In genomic region chr2:30393370-30393656, GRCm38 (mm10) we compare ENCODE assay signal across 8 mouse cellular contexts. TPM values are rescaled to one million over a fixed set of nuclear protein-coding genes. Genes with fewer than 3 reads are reported as not detected.
DNase-seq lines count a peak whose midpoint lies in the region; ATAC-seq and TF ChIP-seq lines count a peak whose summit lies in the region.

No protein-coding gene starts in this region.

- no peak for TF ChIP-seq RAD21 in MEL (IDR thresholded peaks at IDR 0.05; ENCODE audit: low read depth, low read length)

- ATAC-seq in heart, embryonic 15.5 days (replicated peaks; ENCODE audit: insufficient number of reproducible peaks, insufficient read depth, low FRiP score, low read depth), result no peak
- no peak for ATAC-seq in hindbrain, embryonic 12.5 days (ENCODE audit: low FRiP score)
- no peak for ATAC-seq in midbrain, embryonic 11.5 days (ENCODE audit: low FRiP score)

- H3K4me1 ChIP-seq in heart, embryonic 15.5 days (replicated peaks), result peaks cover 27% of the 10 kb centered on the region
- H3K4me1 ChIP-seq in MEL (ENCODE audit: control insufficient read depth in 1 of 2, insufficient read depth in 2 of 2, low read length in 2 of 2), result peaks cover 0 to 6% of the 10 kb centered on the region in 2 experiments; a peak in 2 of 4 replicates
- H3K4me1 ChIP-seq in hindbrain, embryonic 12.5 days, result peaks cover 22% of the 10 kb centered on the region
- H3K4me1 ChIP-seq in midbrain, embryonic 11.5 days (ENCODE audit: control insufficient read depth, insufficient read depth, low read length), result peaks cover 18% of the 10 kb centered on the region

- no peak for TF ChIP-seq EP300 in MEL (IDR thresholded peaks at IDR 0.05; ENCODE audit: low read depth in 1 of 2, low read length in 2 of 2)

- no peaks in the 10 kb centered on the region for H3K9me3 ChIP-seq in heart, embryonic 15.5 days (replicated peaks)
- no peaks in the 10 kb centered on the region for H3K9me3 ChIP-seq in MEL (replicated peaks; ENCODE audit: insufficient read depth, low read length)
- no peaks in the 10 kb centered on the region for H3K9me3 ChIP-seq in hindbrain, embryonic 12.5 days (replicated peaks)
- H3K9me3 ChIP-seq in midbrain, embryonic 11.5 days (ENCODE audit: control insufficient read depth, low read length), result no peaks in the 10 kb centered on the region

- H3K27ac ChIP-seq in heart, embryonic 15.5 days, result peak overlapping the region; percentile 91
- H3K27ac ChIP-seq in MEL (ENCODE audit: control insufficient read depth, low read depth, low read length), result no peak overlapping the region
- H3K27ac ChIP-seq in hindbrain, embryonic 12.5 days, result peak overlapping the region; percentile 90
- peak overlapping the region; percentile 74; the same call in 1 of the 2 replicates for H3K27ac ChIP-seq in midbrain, embryonic 11.5 days (ENCODE audit: low read depth, low read length)

- peak overlapping the region; percentile 67 for H3K4me3 ChIP-seq in heart, embryonic 15.5 days
- H3K4me3 ChIP-seq in MEL (ENCODE audit: control insufficient read depth in 1 of 2, insufficient read depth in 1 of 2, low read depth in 2 of 2, low read length in 2 of 2), result peak overlapping the region; percentile 77 to 83
- H3K4me3 ChIP-seq in hindbrain, embryonic 12.5 days, result peak overlapping the region; percentile 64
- peak overlapping the region; percentile 91 for H3K4me3 ChIP-seq in midbrain, embryonic 11.5 days (ENCODE audit: low read depth, low read length)

- no peaks in the 10 kb centered on the region for H3K27me3 ChIP-seq in heart, embryonic 15.5 days
- H3K27me3 ChIP-seq in MEL (ENCODE audit: control insufficient read depth in 1 of 2, insufficient read depth in 2 of 2, low read length in 2 of 2), result no peaks in the 10 kb centered on the region
- H3K27me3 ChIP-seq in hindbrain, embryonic 12.5 days, result no peaks in the 10 kb centered on the region
- H3K27me3 ChIP-seq in midbrain, embryonic 11.5 days (ENCODE audit: control insufficient read depth, insufficient read depth, low read length), result no peaks in the 10 kb centered on the region

- no peak for TF ChIP-seq POLR2A in MEL (IDR thresholded peaks at IDR 0.05; ENCODE audit: control insufficient read depth in 1 of 2, insufficient read depth in 1 of 2, low read depth in 1 of 2, low read length in 2 of 2, poor library complexity in 1 of 2)

- H3K79me2 ChIP-seq in MEL (ENCODE audit: control insufficient read depth, insufficient read depth, low read length, poor library complexity), result peaks cover 11% of the 10 kb centered on the region

- peaks cover 26% of the 10 kb centered on the region; the same call in 1 of the 2 replicates for H3K36me3 ChIP-seq in heart, embryonic 15.5 days
- peaks cover 0 to 3% of the 10 kb centered on the region in 2 experiments; a peak in 2 of 4 replicates for H3K36me3 ChIP-seq in MEL (ENCODE audit: control insufficient read depth in 1 of 2, insufficient read depth in 2 of 2, low read length in 2 of 2)
- peaks cover 26% of the 10 kb centered on the region for H3K36me3 ChIP-seq in hindbrain, embryonic 12.5 days
- H3K36me3 ChIP-seq in midbrain, embryonic 11.5 days (ENCODE audit: control insufficient read depth, insufficient read depth, low read length), result peaks cover 4% of the 10 kb centered on the region; the same call in 1 of the 2 replicates

- no peak for DNase-seq in heart, adult 8-10 months (ENCODE audit: low spot score)
- DNase-seq in MEL (ENCODE audit: low read depth, low spot score), result no peak
- DNase-seq in midbrain, embryonic 11.5 days (ENCODE audit: low spot score, missing footprints), result no peak
- no peak for DNase-seq in layer of hippocampus, postnatal 36 days
- no peak for DNase-seq in cerebellum, postnatal 36 days
- no peak for DNase-seq in embryo, embryonic 11 days

- H3K4me2 ChIP-seq in heart, embryonic 15.5 days, result peak overlapping the region; percentile 84
- peak overlapping the region; percentile 99 for H3K4me2 ChIP-seq in hindbrain, embryonic 12.5 days (replicated peaks)
- H3K4me2 ChIP-seq in midbrain, embryonic 11.5 days, result peak overlapping the region; percentile 97

- WGBS in heart, embryonic 15.5 days, result 41% methylated on average over 1 of the region's 1 CpGs
- 71% methylated on average over 1 of the region's 1 CpGs for WGBS in hindbrain, embryonic 12.5 days
- 81% methylated on average over 1 of the region's 1 CpGs for WGBS in midbrain, embryonic 11.5 days

- H3K9ac ChIP-seq in heart, embryonic 15.5 days, result peak overlapping the region; percentile 70
- peak overlapping the region; percentile 89 for H3K9ac ChIP-seq in MEL (ENCODE audit: control insufficient read depth, low read depth, low read length, poor library complexity, severe bottlenecking)
- peak overlapping the region; percentile 88 for H3K9ac ChIP-seq in hindbrain, embryonic 12.5 days
- H3K9ac ChIP-seq in midbrain, embryonic 11.5 days (ENCODE audit: low read length), result peak overlapping the region; percentile 84

- TF ChIP-seq CTCF in MEL (IDR thresholded peaks at IDR 0.05 in 2 of 3, conservative IDR thresholded peaks at IDR 0.05 in 1 of 3; ENCODE audit: control insufficient read depth in 1 of 3, insufficient read depth in 1 of 3, low read depth in 2 of 3, low read length in 3 of 3, poor library complexity in 1 of 3, severe bottlenecking in 1 of 3), result no peak

TF ChIP-seq in MEL, 35 proteins besides CTCF, POLR2A, EP300 and RAD21:
- TF ChIP-seq SMC3 (IDR thresholded peaks at IDR 0.05; ENCODE audit: low read depth, low read length), result no peak
- TF ChIP-seq TBP (IDR thresholded peaks at IDR 0.05; ENCODE audit: low read depth, low read length), result no peak

RNA-seq across cellular contexts. Expression of gene Dolpp1, which starts 1.3 kb away (rescaled TPM):
- 19.5 and 25.2 TPM in 2 replicates for polyA plus RNA-seq in heart, embryonic 15.5 days (2015; fragmentation: Nextera tagmentation; extraction: Ambion mirVana)
- 1 to 10 TPM; 5.7 to 9.8 (median 7.9) TPM for total RNA-seq in heart, adult 8-10 months (2022)
- total RNA-seq in MEL (2012; rRNA removed), result 24.6 and 28.0 TPM in 2 replicates
- polyA plus RNA-seq in MEL (2012; ENCODE audit: insufficient read depth in 1 of 2, insufficient read length in 2 of 2, low read depth in 1 of 2, low replicate concordance in 2 of 2, missing spikeins in 1 of 2), result 10 to 100 TPM in 1 of 2 experiments, not detected in 1; 37.5 TPM
- polyA plus RNA-seq in hindbrain, embryonic 12.5 days (2016; fragmentation: Nextera tagmentation; extraction: Ambion mirVana), result 46.9 and 50.2 TPM in 2 replicates
- 41.1 and 45.8 TPM in 2 replicates for polyA plus RNA-seq in midbrain, embryonic 11.5 days (2014; fragmentation: Nextera tagmentation; extraction: Ambion mirVana)
- total RNA-seq in layer of hippocampus, postnatal 36 days (2021), result 10 to 100 TPM; 26.8 to 28.6 TPM

RNA-seq across cellular contexts. Expression of gene Crat, which starts 22.3 kb away (rescaled TPM):
- polyA plus RNA-seq in heart, embryonic 15.5 days (2015; fragmentation: Nextera tagmentation; extraction: Ambion mirVana), result 108 and 109 TPM in 2 replicates
- 100 to 1,000 TPM; 490 to 636 (median 559) TPM for total RNA-seq in heart, adult 8-10 months (2022)
- 22.0 and 23.9 TPM in 2 replicates for total RNA-seq in MEL (2012; rRNA removed)
- 10 to 100 TPM in 1 of 2 experiments, not detected in 1; 93.9 TPM for polyA plus RNA-seq in MEL (2012; ENCODE audit: insufficient read depth in 1 of 2, insufficient read length in 2 of 2, low read depth in 1 of 2, low replicate concordance in 2 of 2, missing spikeins in 1 of 2)
- polyA plus RNA-seq in hindbrain, embryonic 12.5 days (2016; fragmentation: Nextera tagmentation; extraction: Ambion mirVana), result 23.9 and 26.8 TPM in 2 replicates
- 23.7 and 24.2 TPM in 2 replicates for polyA plus RNA-seq in midbrain, embryonic 11.5 days (2014; fragmentation: Nextera tagmentation; extraction: Ambion mirVana)
- total RNA-seq in layer of hippocampus, postnatal 36 days (2021), result 10 to 100 TPM; 42.5 to 46.1 TPM

RNA-seq across cellular contexts. Expression of gene Ptpa, which starts 22.5 kb away (rescaled TPM):
- 102 and 119 TPM in 2 replicates for polyA plus RNA-seq in heart, embryonic 15.5 days (2015; fragmentation: Nextera tagmentation; extraction: Ambion mirVana)
- 100 to 1,000 TPM in 1 of 4 experiments, 10 to 100 TPM in 3; 74.6 to 100 (median 83.0) TPM for total RNA-seq in heart, adult 8-10 months (2022)
- total RNA-seq in MEL (2012; rRNA removed), result 139 and 159 TPM in 2 replicates
- polyA plus RNA-seq in MEL (2012; ENCODE audit: insufficient read depth in 1 of 2, insufficient read length in 2 of 2, low read depth in 1 of 2, low replicate concordance in 2 of 2, missing spikeins in 1 of 2), result 100 to 1,000 TPM in 1 of 2 experiments, not detected in 1; 382 TPM
- 133 and 134 TPM in 2 replicates for polyA plus RNA-seq in hindbrain, embryonic 12.5 days (2016; fragmentation: Nextera tagmentation; extraction: Ambion mirVana)
- polyA plus RNA-seq in midbrain, embryonic 11.5 days (2014; fragmentation: Nextera tagmentation; extraction: Ambion mirVana), result 50.7 and 54.3 TPM in 2 replicates
- total RNA-seq in layer of hippocampus, postnatal 36 days (2021), result 100 to 1,000 TPM; 166 to 168 TPM

RNA-seq across cellular contexts. Expression of gene Miga2, which starts 29.3 kb away (rescaled TPM):
- polyA plus RNA-seq in heart, embryonic 15.5 days (2015; fragmentation: Nextera tagmentation; extraction: Ambion mirVana), result 32.6 and 35.5 TPM in 2 replicates
- 10 to 100 TPM; 66.5 to 76.0 (median 71.4) TPM for total RNA-seq in heart, adult 8-10 months (2022)
- total RNA-seq in MEL (2012; rRNA removed), result 15.3 and 25.8 TPM in 2 replicates
- 10 to 100 TPM in 1 of 2 experiments, not detected in 1; 20.3 TPM for polyA plus RNA-seq in MEL (2012; ENCODE audit: insufficient read depth in 1 of 2, insufficient read length in 2 of 2, low read depth in 1 of 2, low replicate concordance in 2 of 2, missing spikeins in 1 of 2)
- polyA plus RNA-seq in hindbrain, embryonic 12.5 days (2016; fragmentation: Nextera tagmentation; extraction: Ambion mirVana), result 29.3 and 30.7 TPM in 2 replicates
- 16.6 TPM in 2 replicates for polyA plus RNA-seq in midbrain, embryonic 11.5 days (2014; fragmentation: Nextera tagmentation; extraction: Ambion mirVana)
- total RNA-seq in layer of hippocampus, postnatal 36 days (2021), result 100 to 1,000 TPM; 108 to 121 TPM

RNA-seq across cellular contexts. Expression of gene Sh3glb2, which starts 34.2 kb away (rescaled TPM):
- 105 and 140 TPM in 2 replicates for polyA plus RNA-seq in heart, embryonic 15.5 days (2015; fragmentation: Nextera tagmentation; extraction: Ambion mirVana)
- 10 to 100 TPM; 37.2 to 45.5 (median 41.6) TPM for total RNA-seq in heart, adult 8-10 months (2022)
- 38.5 and 48.0 TPM in 2 replicates for total RNA-seq in MEL (2012; rRNA removed)
- polyA plus RNA-seq in MEL (2012; ENCODE audit: insufficient read depth in 1 of 2, insufficient read length in 2 of 2, low read depth in 1 of 2, low replicate concordance in 2 of 2, missing spikeins in 1 of 2), result 10 to 100 TPM in 1 of 2 experiments, not detected in 1; 60.1 TPM
- 113 and 116 TPM in 2 replicates for polyA plus RNA-seq in hindbrain, embryonic 12.5 days (2016; fragmentation: Nextera tagmentation; extraction: Ambion mirVana)
- polyA plus RNA-seq in midbrain, embryonic 11.5 days (2014; fragmentation: Nextera tagmentation; extraction: Ambion mirVana), result 42.0 and 48.1 TPM in 2 replicates
- total RNA-seq in layer of hippocampus, postnatal 36 days (2021), result 100 to 1,000 TPM; 255 to 284 TPM
